Mouse (Mus musculus) cortical plate, adult 2 months (tissue): ENCODE data around the gene Spred3.

Experiments
- CTCF ChIP-seq: fragments of 200-500 bp; IDR thresholded peaks from 2 replicates; pipeline ENCODE4 v1.5.1; 2011; ENCODE audit warnings: mild to moderate bottlenecking, control low read depth, low read length; ENCODE audit not compliant: insufficient read depth; ENCODE audit errors: extremely low read depth
- POLR2A ChIP-seq: fragments of 200-500 bp; IDR thresholded peaks from 2 replicates; pipeline ENCODE4 v1.6.1; 2011; ENCODE audit warnings: mild to moderate bottlenecking, low read length, control low read depth; ENCODE audit not compliant: insufficient read depth; ENCODE audit errors: extremely low read depth

GRCm38 (mm10) chr7:29134230-29134629 lies 36.0 kb downstream of the Spred3 start:
- TF ChIP-seq POLR2A: no peak
- no peak for TF ChIP-seq CTCF
